Mouse (Mus musculus): ENCODE results near the gene Nasp.

DNA sequence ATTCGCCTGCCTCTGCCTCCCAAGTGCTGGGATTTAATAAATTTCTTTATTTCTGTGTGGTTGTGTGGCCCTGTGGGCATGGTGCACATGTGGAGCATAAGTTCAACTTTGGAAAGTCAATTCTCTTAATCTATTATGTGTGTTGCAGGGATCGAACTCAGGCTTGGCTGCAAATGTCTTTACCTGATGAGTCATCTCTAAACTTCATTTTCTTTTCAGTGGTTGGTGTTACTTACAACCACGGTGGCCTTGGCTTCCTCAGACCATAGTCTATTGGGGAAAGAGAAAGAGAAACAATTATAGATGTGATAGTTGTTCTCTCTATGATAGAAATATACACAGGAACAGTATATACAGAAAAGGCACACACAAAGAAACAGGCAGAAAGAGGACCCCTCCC is 48.3 kb upstream of the Nasp start:
- TF ChIP-seq POLR2A (IDR thresholded peaks at IDR 0.05; ENCODE audit: extremely low read depth, insufficient read depth, low read length) (no peak), CTCF (IDR thresholded peaks at IDR 0.05; ENCODE audit: extremely low read depth, insufficient read depth, low read length) (no peak)
